Mouse (Mus musculus) spleen, adult 18-20 months (tissue): Measurements from ENCODE around the gene Uncx.
"Not testable (repeated sequence)": the region's sequence is repeated elsewhere in the genome, so short reads cannot be mapped to it uniquely, and the experiment has no call there.

Experiments
- DNase-seq, 2 experiments: peaks; one replicate each; pipeline ENCODE4 v3.0.0; 2022; ENCODE audit warnings: mixed read lengths in 2 of 2

The Uncx gene

GRCm38 (mm10) chr5:139565462-139565861 is 22.2 kb downstream of the Uncx start:
- no peak for DNase-seq

- no peak for DNase-seq
Observed at GRCm38 (mm10) chr5:139566640-139567399, 23.5 kb downstream of the Uncx start.

- no peak for DNase-seq
Observed at GRCm38 (mm10) chr5:139568079-139568478, 24.8 kb downstream of the Uncx start.

- DNase-seq, result no peak
Observed at GRCm38 (mm10) chr5:139572526-139572925, 29.2 kb downstream of the Uncx start.

GRCm38 (mm10) chr5:139573606-139574311 is 30.5 kb downstream of the Uncx start:
- DNase-seq, result no peak

- DNase-seq, result no peak
Observed at GRCm38 (mm10) chr5:139575054-139575453, 31.8 kb downstream of the Uncx start.

GRCm38 (mm10) chr5:139580171-139580743 is 37.0 kb downstream of the Uncx start:
- DNase-seq, result no peak

- no peak for DNase-seq
Observed at GRCm38 (mm10) chr5:139581308-139581868, 38.1 kb downstream of the Uncx start.

- DNase-seq, result no peak
Observed at GRCm38 (mm10) chr5:139584971-139585747, 41.9 kb downstream of the Uncx start.

- no peak for DNase-seq
Observed at GRCm38 (mm10) chr5:139585748-139586060, 42.4 kb downstream of the Uncx start.

GRCm38 (mm10) chr5:139587459-139587858 is 44.2 kb downstream of the Uncx start:
- not testable (repeated sequence) for DNase-seq

- not testable (repeated sequence) for DNase-seq
Observed at GRCm38 (mm10) chr5:139590682-139591360, 47.5 kb downstream of the Uncx start.

- DNase-seq, result no peak
Observed at GRCm38 (mm10) chr5:139592011-139592410, 48.7 kb downstream of the Uncx start.

- DNase-seq, result no peak
Observed at GRCm38 (mm10) chr5:139592850-139593249, 49.6 kb downstream of the Uncx start.

GRCm38 (mm10) chr5:139593746-139594145 is 50.5 kb downstream of the Uncx start:
- no peak for DNase-seq

GRCm38 (mm10) chr5:139595001-139595400 is 51.7 kb downstream of the Uncx start:
- DNase-seq, result no peak
